Mouse (Mus musculus): ENCODE measurements around the gene Foxn3. TPM values are rescaled to one million over a fixed set of nuclear protein-coding genes. Genes with fewer than 3 reads are reported as not detected.

Foxn3 gene
- polyA plus RNA-seq, 1 experiment, result 91.0 TPM

DNA sequence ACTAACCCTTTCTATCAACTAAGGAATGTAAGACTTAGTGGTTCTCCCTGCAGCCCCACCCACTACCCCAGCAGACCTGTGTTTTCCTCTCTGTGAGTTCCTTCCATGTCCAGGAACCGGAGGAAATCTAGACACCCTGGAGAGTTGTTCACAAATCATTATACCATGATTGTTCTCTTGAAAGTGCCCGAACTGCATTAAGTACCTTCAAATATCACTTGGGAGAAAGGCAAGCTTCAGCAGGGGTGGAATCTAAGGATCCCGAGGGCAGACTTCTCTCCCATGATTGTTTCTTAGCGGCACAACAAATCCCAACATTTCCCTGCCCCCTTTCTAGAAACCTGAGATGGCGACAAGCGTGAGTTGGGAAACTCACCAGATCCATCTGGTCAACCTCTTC lies 247.5 kb downstream of the Foxn3 start:
- no peak for TF ChIP-seq POLR2A (IDR thresholded peaks at IDR 0.05; ENCODE audit: insufficient read depth, low read depth, low read length)
- no peak for TF ChIP-seq CTCF (IDR thresholded peaks at IDR 0.05; ENCODE audit: insufficient read depth, low read depth, low read length)
- peaks cover 5% of the 10 kb centered on the region for H3K4me1 ChIP-seq (ENCODE audit: control insufficient read depth, insufficient read depth, low read length)
- no peak overlapping the region for H3K27ac ChIP-seq (ENCODE audit: insufficient read depth, low read depth, low read length)
- H3K4me3 ChIP-seq (ENCODE audit: insufficient read depth, low read depth, low read length), result no peak overlapping the region
- 90% methylated on average over 6 of the region's 6 CpGs for WGBS

DNA sequence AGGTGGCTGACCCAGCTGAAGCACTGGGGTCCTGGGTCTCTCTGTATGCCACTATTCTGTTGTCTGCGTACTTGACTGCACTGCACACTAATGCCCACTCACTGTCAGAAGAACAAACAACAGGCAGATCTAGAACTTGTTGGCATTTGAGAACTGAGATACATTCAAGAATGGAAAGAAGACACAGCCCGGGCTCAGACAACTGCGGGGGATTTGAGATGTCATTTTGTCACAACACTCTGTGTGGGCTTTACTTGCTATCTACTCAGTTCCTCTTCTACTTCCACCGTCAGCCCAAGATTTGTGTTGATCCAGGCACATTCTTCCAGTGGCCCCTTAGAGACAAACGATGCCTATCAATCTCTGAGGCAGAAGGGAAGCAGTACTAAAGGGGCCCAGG lies 248.6 kb downstream of the Foxn3 start:
- Histone ChIP-seq H3K4me3 (ENCODE audit: insufficient read depth, low read depth, low read length) (no peak overlapping the region), H3K4me1 (ENCODE audit: control insufficient read depth, insufficient read depth, low read length) (peaks cover 11% of the 10 kb centered on the region), H3K27ac (ENCODE audit: insufficient read depth, low read depth, low read length) (no peak overlapping the region)
- WGBS, result 78% methylated on average over 5 of the region's 5 CpGs
- no peak for TF ChIP-seq CTCF (IDR thresholded peaks at IDR 0.05; ENCODE audit: insufficient read depth, low read depth, low read length)
- TF ChIP-seq POLR2A (IDR thresholded peaks at IDR 0.05; ENCODE audit: insufficient read depth, low read depth, low read length), result no peak

DNA sequence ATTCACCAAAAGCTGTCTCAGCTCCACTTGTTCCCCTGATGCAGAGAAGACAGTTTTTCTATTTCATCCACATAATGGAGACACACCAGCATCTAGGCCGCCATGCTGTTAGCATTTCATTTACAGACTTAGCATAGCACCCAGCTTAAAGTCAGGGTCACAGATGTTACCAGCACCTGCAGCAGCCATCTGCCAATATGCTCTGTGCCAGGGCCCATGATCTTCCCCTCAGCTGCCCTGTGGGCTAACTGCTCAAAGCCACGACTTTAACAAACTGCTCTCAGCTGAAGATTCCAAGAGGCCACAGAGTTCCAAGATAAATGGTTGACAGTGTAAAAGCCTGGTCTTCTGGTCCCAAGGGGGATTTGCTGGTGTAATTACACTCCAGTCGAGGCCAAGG lies 252.1 kb downstream of the Foxn3 start:
- 65% methylated on average over 3 of the region's 3 CpGs for WGBS
- Histone ChIP-seq H3K4me1 (ENCODE audit: control insufficient read depth, insufficient read depth, low read length) (peaks cover 19% of the 10 kb centered on the region), H3K27ac (ENCODE audit: insufficient read depth, low read depth, low read length) (no peak overlapping the region), H3K4me3 (ENCODE audit: insufficient read depth, low read depth, low read length) (no peak overlapping the region)
- TF ChIP-seq CTCF (IDR thresholded peaks at IDR 0.05; ENCODE audit: insufficient read depth, low read depth, low read length) (no peak), POLR2A (IDR thresholded peaks at IDR 0.05; ENCODE audit: insufficient read depth, low read depth, low read length) (no peak)

DNA sequence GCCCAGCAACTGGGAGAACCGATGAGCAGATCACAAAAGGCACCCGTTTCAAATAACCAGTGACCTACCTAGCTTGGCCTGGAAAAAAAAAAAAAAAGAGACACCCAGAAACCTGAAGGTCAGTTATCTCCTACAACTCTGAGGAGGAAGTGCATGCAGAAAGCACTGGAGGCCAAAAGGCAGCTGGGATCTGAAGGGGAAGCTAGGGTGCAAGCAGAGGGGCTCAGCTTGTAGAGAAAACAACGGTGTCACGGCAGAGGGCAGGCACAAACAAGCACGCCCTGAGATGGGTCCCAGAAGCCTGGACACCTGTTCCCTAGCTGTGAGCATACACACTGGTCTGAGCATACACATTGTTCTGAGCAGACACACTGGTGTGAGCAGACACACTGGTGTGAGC lies 253.4 kb downstream of the Foxn3 start:
- TF ChIP-seq POLR2A (IDR thresholded peaks at IDR 0.05; ENCODE audit: insufficient read depth, low read depth, low read length) (no peak), CTCF (IDR thresholded peaks at IDR 0.05; ENCODE audit: insufficient read depth, low read depth, low read length) (no peak)
- 90% methylated on average over 5 of the region's 5 CpGs for WGBS
- Histone ChIP-seq H3K4me1 (ENCODE audit: control insufficient read depth, insufficient read depth, low read length) (peaks cover 28% of the 10 kb centered on the region), H3K27ac (ENCODE audit: insufficient read depth, low read depth, low read length) (no peak overlapping the region), H3K4me3 (ENCODE audit: insufficient read depth, low read depth, low read length) (no peak overlapping the region)

DNA sequence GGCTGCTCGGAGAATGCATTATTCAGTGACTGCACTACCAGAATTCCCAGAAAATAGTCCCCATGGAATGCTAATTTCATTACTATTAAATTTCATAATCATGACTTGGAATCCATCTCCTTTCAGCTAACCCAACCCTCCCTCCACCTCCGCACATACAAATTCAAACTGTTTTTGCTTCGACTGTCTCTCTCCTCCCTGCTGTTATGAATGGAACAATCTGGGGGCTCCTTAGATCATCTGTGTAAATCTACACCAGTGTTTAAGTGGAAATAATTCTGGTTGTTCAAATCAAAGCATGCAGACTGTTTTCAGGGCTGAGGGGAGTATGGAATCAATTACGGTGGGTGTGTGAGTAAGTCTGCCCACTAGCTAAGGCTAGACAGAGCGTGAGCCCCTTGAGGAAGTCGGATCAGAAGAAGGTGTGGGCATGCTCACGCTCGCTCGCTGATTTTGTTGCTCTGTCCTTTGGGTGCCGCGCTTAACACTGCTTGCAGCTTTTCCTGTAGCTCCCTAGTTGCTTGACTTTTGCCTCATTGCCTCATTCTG lies 254.8 kb downstream of the Foxn3 start:
- H3K4me1 ChIP-seq (ENCODE audit: control insufficient read depth, insufficient read depth, low read length), result peaks cover 34% of the 10 kb centered on the region
- TF ChIP-seq POLR2A (IDR thresholded peaks at IDR 0.05; ENCODE audit: insufficient read depth, low read depth, low read length) (no peak), CTCF (IDR thresholded peaks at IDR 0.05; ENCODE audit: insufficient read depth, low read depth, low read length) (no peak)
- no peak overlapping the region for H3K4me3 ChIP-seq (ENCODE audit: insufficient read depth, low read depth, low read length)
- WGBS, result 54% methylated on average over 11 of the region's 11 CpGs
- no peak overlapping the region for H3K27ac ChIP-seq (ENCODE audit: insufficient read depth, low read depth, low read length)

DNA sequence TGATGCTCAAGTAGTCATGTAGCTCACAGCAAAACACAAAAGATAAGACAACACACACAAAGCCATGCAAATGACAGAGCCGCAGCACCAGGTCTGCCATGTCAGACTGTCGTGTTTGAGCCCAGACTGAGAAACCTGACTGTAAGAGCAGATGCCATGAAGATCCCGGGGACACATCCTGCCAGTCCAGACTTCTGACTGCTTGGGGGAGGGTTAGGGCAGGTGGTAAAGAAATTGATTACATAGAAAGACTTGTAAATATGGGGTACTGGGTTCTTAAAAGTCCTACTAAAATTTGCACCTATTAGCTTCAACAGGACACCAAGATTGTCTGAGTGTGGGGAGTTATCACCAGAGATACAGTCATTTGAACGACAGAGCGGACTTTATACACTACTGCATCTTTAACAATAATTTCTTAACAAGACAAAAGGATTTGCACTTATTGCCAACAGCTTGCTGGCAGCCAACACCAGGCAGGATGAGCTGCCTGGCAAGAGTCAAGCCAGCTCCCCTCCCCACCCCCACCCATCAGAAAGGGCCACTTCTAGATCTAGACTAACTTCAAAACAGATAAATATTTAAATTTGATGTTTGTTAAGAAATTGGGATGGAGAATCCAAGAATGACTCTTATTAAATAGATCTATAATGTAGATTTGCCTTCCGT lies 256.7 kb downstream of the Foxn3 start:
- Histone ChIP-seq H3K27ac (ENCODE audit: insufficient read depth, low read depth, low read length) (no peak overlapping the region), H3K4me1 (ENCODE audit: control insufficient read depth, insufficient read depth, low read length) (peaks cover 35% of the 10 kb centered on the region), H3K4me3 (ENCODE audit: insufficient read depth, low read depth, low read length) (no peak overlapping the region)
- WGBS, result 60% methylated on average over 6 of the region's 6 CpGs
- TF ChIP-seq POLR2A (IDR thresholded peaks at IDR 0.05; ENCODE audit: insufficient read depth, low read depth, low read length) (no peak), CTCF (IDR thresholded peaks at IDR 0.05; ENCODE audit: insufficient read depth, low read depth, low read length) (no peak)

DNA sequence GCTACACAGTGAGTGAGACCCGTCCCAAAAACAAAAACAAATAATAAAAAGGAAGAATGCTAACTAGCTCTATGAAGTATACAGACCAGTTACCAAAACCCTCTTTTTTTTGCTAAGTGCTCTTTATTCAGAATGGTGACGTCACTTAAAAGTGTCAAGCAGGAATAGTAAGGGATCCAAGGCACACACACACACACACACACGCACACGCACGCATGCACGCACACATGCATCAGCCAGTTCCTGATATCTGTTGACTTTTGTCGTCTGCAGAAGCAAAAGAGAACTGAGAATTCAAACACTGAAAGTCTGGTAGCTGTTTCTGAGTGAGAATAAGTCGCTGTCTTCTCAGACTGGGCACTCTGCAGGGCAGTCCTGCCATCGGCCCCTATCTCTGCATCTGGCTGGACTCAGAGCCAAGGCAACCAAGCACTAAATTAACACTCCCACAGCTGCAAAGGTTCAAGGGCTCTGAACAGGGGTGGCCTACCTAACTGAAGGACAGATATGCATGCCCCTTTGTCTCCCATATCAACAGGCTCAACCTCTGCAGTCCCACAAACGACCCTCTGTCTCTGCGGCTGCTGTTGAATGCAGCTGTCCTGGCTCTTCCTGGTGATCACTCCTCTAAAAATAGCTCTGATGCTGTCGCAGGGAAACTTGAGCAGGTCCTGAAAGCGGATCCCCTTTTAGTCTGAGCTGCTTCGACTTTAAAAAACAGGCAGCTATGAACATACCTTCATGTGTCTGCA lies 257.4 kb downstream of the Foxn3 start:
- Histone ChIP-seq H3K4me3 (ENCODE audit: insufficient read depth, low read depth, low read length) (no peak overlapping the region), H3K4me1 (ENCODE audit: control insufficient read depth, insufficient read depth, low read length) (peaks cover 35% of the 10 kb centered on the region), H3K27ac (ENCODE audit: insufficient read depth, low read depth, low read length) (no peak overlapping the region)
- TF ChIP-seq CTCF (IDR thresholded peaks at IDR 0.05; ENCODE audit: insufficient read depth, low read depth, low read length) (no peak), POLR2A (IDR thresholded peaks at IDR 0.05; ENCODE audit: insufficient read depth, low read depth, low read length) (no peak)
- WGBS, result 45% methylated on average over 14 of the region's 14 CpGs

DNA sequence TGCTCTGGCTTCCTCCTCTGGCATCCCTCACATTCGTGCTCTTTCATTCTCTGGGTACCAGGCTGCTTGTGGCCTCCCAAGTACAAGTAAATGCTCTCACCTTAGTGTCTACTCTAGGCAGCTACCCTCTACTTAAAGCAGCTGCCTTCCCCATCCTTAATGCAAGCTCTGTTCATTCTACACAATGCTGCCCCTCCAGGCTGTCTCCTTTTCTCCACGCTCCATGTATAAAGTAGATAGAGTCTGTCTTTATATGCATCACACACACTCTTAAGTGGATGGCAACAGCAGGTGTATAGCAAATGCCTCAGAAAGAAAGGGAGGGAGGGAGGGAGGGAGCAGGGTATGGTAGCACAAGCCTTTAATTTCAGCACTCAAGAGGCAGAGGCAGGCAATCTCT lies 258.1 kb downstream of the Foxn3 start:
- WGBS, result 65% methylated on average over 2 of the region's 2 CpGs
- no peak overlapping the region for H3K4me3 ChIP-seq (ENCODE audit: insufficient read depth, low read depth, low read length)
- H3K4me1 ChIP-seq (ENCODE audit: control insufficient read depth, insufficient read depth, low read length), result peaks cover 32% of the 10 kb centered on the region
- TF ChIP-seq POLR2A (IDR thresholded peaks at IDR 0.05; ENCODE audit: insufficient read depth, low read depth, low read length) (no peak), CTCF (IDR thresholded peaks at IDR 0.05; ENCODE audit: insufficient read depth, low read depth, low read length) (no peak)
- H3K27ac ChIP-seq (ENCODE audit: insufficient read depth, low read depth, low read length), result no peak overlapping the region

DNA sequence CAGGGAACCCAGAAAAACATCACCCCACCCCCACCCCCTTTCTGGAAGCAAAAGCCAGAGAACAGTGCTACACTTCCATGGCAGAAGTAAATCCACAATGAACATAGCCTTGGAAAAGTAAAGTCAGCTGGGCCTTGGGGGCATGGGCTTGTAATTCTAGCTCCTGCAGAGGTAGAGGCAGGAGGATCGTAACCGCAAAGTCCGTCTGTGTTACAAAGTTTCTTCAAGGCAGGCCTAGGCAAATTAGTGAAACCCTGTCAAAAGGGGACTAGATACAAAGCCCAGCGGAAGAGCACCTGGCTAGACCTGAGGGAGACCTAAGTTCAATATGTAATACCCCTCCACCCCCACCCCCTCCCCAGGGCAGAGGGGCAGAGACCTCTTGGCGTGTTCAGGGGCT lies 259.3 kb downstream of the Foxn3 start:
- TF ChIP-seq CTCF (IDR thresholded peaks at IDR 0.05; ENCODE audit: insufficient read depth, low read depth, low read length) (no peak), POLR2A (IDR thresholded peaks at IDR 0.05; ENCODE audit: insufficient read depth, low read depth, low read length) (no peak)
- Histone ChIP-seq H3K27ac (ENCODE audit: insufficient read depth, low read depth, low read length) (no peak overlapping the region), H3K4me3 (ENCODE audit: insufficient read depth, low read depth, low read length) (no peak overlapping the region), H3K4me1 (ENCODE audit: control insufficient read depth, insufficient read depth, low read length) (peaks cover 27% of the 10 kb centered on the region)
- WGBS, result 87% methylated on average over 5 of the region's 5 CpGs

Data from olfactory bulb, adult 2 months (tissue).